13 mouse cellular contexts compared by ENCODE assay signal in the genomic region with DNA sequence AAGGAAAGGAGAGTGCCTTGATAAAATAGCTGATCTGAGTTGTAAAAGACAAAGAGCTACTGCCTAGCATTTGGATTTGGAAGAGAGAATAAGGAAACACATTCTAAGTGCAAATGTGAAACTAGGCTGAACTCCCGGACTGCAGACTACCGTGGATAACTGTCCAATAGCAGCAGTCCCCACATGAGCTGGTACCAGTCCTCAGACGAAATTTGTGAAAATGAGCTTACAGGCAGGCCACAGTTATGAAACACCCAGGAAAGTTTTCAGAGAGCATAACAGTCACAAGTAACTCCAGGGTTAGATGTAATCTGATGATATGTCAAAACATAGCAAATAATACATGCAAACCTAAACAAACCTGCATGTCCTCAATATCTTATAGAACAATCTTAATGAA.
A peak's percentile ranks its signal among the peaks of the same experiment; 100 is the strongest.
DNase-seq lines count a peak whose midpoint lies in the region; ATAC-seq lines count a peak whose summit lies in the region.
"Had no signal": no experiment of that assay in that cellular context is flagged by ENCODE, and none has a peak within 500 bp of the region (broad histone marks: within the 10 kb centered on the region; RNA-seq: fewer than 3 reads in every experiment).

No protein-coding gene starts in this region.

- peak; percentile 37; the same call in 1 of the 2 replicates for ATAC-seq in megakaryocyte progenitor cell, adult 5-6 weeks (replicated peaks; ENCODE audit: poor library complexity)
- ATAC-seq: forebrain, embryonic 13.5 days had no signal

- DNase-seq in heart, adult 11 months = peak; percentile 92
- DNase-seq in heart, postnatal 25 days (ENCODE audit: low spot score) = no peak
- peak; percentile 13 for DNase-seq in kidney, adult 9 months
- no peak for DNase-seq in kidney, postnatal 25 days
- peak; percentile 74 for DNase-seq in 416B (ENCODE audit: low read depth)
- no peak for DNase-seq in adipocyte (ENCODE audit: low spot score)
- DNase-seq: adrenal gland, postnatal 14 days; cerebellum, adult 11-12 months; cerebellum, adult 9-10 months; cerebellum, postnatal 25 days; gastrocnemius, postnatal 36 days had no signal

- intact Hi-C loops in heart, postnatal 25 days (cut with DNase I) = no loop called here

Comparison
In these comparisons a context has a peak if more than half of its experiments do, and no peak if none do; other contexts are left out.
1. DNase-seq: peak in heart, adult 11 months (single experiment), kidney, adult 9 months (single experiment) and 416B (single experiment); none in heart, postnatal 25 days (single experiment), kidney, postnatal 25 days (0 of 2) and adipocyte (single experiment).